Mouse (Mus musculus): ENCODE data around the gene Oasl2.
A peak's percentile ranks its signal among the peaks of the same experiment; 100 is the strongest.
"Not testable (repeated sequence)": the region's sequence is repeated elsewhere in the genome, so short reads cannot be mapped to it uniquely, and the experiment has no call there.

Oasl2 gene

GRCm38 (mm10) chr5:114896688-114897373, at the start of gene Oasl2:
Gene Oasl2, plus strand, starts transcription at chr5:114896936.
- DNase-seq: no peak

DNA sequence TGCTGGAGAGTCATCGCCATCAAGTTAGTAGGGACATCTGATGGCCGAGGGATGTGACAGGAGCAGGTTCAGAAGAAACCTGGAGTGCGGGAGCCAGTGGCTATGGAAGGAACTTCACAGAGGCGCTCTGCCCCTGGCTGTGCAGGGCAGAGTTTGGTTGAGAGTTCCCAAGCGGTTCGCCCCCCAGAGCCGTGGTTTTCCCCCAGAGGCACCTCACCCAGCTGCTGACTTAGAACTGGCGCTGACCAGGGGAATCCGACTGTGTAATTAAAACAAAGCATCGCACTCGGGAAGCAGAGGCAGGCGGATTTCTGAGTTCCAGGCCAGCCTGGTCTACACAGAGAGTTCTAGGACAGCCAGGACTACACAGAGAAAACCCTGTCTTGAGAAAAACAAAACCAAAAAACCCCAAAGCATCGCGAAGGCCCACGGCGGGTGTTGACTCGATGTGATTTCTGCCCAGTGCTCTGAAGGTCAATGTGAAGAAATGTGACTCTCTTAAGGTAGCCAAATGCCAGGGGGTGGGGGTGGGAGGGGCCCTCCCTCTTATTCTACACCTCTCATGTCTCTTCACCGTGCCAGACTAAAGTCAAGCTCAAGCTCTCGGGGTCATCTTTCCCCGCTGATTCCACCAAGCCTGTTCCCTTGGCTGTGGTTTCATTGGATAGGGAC, 45.0 kb upstream of the Oasl2 start:
- no peak for DNase-seq

- DNase-seq: not testable (repeated sequence)
Measured at GRCm38 (mm10) chr5:114853364-114853763, 43.4 kb upstream of the Oasl2 start, which contains the start of gene 4930519G04Rik. Gene 4930519G04Rik, plus strand, starts transcription at chr5:114853664.

GRCm38 (mm10) chr5:114858582-114858981, 38.2 kb upstream of the Oasl2 start, which contains the start of gene Gm9936:
Gene Gm9936, minus strand, starts transcription at chr5:114858682.
- no peak for DNase-seq

- DNase-seq: peak; percentile 88
Measured at GRCm38 (mm10) chr5:114859253-114859652, 37.5 kb upstream of the Oasl2 start.

- DNase-seq: no peak
Measured at GRCm38 (mm10) chr5:114861730-114862129, 35.0 kb upstream of the Oasl2 start.

GRCm38 (mm10) chr5:114864813-114865212, 31.9 kb upstream of the Oasl2 start:
- no peak for DNase-seq

DNA sequence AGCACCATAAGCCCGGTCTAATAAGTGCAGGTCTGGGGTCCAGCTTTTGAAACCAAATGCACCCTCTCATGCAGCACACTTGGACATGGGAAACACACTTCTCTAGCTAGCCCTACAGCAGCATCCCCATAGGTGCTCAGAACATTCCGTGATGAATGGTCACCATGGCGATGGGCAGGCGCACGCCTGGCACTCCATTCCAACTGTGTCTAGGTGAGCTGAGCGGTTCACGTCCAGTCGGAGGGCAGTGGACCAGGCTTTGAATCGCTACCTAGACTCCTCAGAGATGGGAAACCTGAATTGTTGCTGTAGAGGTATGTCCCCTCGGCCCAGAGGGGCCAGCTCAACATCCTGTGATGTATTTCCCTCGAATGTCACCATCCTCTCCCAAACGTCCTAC, 31.5 kb upstream of the Oasl2 start:
- DNase-seq: no peak

DNA sequence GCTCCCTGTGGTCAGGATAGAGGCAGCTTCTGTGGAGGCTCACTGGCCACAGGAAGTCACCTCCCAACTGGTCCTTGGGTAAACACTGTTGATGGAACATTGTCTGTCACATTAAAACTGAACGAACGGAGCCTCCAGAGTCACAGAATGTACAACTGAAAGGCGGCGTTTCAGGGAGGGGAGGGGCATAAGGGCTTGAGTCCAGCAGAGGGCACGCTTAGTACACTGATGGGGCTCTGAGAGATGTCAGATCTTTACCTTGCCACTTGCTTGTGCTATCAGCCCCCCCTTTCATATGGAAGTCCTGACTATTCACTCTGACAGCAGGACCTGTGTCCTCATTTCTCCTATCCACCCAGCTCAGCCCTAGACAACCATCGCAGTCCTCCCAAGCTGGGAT, 20.9 kb upstream of the Oasl2 start:
- peak; percentile 45 for DNase-seq

DNA sequence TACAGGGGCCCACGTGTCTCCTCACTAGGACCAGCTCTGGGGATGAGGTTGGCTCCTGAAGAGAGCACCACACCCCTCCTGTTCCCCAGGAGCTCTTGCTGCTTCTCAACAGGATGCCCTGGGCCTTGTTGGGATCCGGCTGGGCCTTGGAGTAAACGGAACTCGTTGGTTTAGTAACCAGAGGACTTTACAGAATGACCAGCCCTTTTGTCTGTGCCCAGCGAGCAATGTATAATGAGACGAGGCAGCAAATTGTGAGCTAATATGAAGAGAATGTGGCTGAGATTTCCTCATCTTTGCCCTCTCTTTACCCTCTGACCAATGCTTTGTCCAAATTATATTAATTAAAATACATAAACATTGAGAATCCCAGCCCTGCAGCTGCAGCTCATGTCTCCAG, 20.4 kb upstream of the Oasl2 start:
- DNase-seq: no peak

DNA sequence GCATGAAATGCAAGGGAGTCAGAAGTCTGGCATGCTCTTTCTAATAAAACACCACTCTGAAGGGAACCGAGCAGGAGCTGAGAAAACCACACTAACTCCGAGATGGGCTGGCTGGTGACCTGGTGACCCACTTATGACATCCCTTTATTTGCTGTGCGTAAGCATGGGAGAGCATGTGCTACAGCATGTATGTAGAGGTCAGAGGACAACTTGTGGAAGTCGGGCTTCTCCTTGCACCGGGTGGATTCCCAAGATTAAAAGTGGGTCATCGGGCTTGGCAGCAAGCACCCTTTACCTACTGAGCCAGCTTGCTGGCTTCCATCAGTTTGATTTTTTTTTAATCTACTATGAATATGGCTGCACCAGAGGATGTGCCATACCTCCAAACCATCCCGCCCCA, 19.2 kb upstream of the Oasl2 start:
- no peak for DNase-seq

DNA sequence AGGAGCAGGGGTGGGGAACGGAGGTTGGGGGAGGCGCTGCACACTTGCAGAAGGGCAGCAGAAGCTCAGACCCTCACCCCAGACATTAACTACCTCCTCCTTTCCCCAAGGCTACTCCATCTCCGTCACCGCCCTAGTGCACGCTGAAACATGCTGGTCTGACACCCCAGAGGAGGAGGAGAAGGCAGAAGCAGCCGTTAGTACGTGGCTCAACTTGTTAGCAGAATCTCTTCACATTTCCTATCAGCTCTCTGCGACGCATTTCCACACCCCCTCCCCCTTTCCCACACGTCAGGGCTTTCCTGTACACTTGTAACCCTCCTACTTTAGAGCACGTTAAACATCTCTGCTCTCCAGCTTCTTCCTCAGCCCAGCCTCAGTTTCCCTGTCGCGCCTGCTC, 17.3 kb upstream of the Oasl2 start:
- DNase-seq: no peak

GRCm38 (mm10) chr5:114882319-114882718, 14.4 kb upstream of the Oasl2 start:
- not testable (repeated sequence) for DNase-seq

GRCm38 (mm10) chr5:114883022-114883421, 13.7 kb upstream of the Oasl2 start:
- no peak for DNase-seq

GRCm38 (mm10) chr5:114886801-114887200, 9.9 kb upstream of the Oasl2 start:
- DNase-seq: no peak

GRCm38 (mm10) chr5:114888995-114889394, 7.7 kb upstream of the Oasl2 start:
- DNase-seq: no peak

DNA sequence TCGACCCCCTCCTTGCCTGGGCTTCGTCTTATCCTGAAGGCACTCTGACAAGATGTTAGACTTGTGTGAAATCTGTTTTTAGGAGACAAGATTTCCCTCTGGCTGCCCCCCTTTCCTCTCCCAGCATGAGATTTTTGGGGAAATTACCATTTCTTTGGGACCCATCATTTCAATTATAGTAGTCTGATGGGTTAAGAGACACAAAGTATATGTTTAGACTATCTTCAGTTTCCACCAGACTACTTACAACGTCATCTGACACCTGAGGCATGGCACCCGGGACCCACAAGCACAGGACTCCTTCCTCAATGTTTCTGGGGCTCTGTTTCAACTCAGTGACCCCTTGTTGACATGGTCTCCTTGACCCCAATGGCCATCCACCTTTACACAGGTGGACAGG, 1.2 kb upstream of the Oasl2 start:
- no peak for DNase-seq

GRCm38 (mm10) chr5:114897374-114897793, 648 bp downstream of the Oasl2 start:
- DNase-seq: no peak

- no peak for DNase-seq
Measured at GRCm38 (mm10) chr5:114898857-114899256, 2.1 kb downstream of the Oasl2 start.

DNA sequence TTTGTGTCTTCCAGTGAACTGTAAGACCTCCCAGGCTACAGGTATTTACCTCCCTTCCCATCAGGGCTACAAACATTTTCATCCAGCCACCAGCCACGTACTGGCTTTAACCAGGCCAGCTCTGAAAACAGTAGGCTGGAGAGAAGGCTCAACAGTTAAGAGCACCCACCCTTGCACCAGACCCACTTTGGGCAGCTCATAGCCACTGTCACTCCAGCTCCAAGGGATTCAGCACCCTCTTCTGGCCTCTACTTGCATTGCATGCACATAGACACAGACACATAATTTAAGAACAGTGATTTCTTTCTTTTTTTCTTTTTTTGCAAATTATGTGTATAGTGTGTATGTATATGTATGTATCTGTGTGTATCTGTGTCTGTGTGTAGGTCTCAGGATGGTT, 5.7 kb downstream of the Oasl2 start:
- DNase-seq: peak; percentile 69

- peak; percentile 28 for DNase-seq
Measured at GRCm38 (mm10) chr5:114908598-114909305, 12.0 kb downstream of the Oasl2 start.

DNA sequence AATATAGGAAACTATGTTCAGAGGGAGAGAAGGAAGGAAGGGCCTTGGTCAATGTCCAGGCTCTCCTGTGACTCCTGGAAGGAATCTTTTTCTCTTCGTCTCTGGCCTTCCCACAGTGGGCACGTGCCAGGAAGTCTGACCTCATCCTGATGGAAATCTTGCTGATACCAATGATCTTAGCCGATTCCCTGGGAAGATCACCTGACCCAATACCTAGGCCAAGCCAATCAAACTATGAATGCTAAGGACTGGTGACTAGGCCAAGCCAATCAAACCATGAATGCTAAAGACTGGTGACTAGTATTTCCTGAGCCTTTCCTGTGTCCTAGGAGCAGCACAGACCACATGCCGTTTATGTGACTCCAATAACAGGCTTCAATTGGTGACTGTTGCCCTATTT, 16.9 kb downstream of the Oasl2 start:
- DNase-seq: no peak

- peak; percentile 11 for DNase-seq
Measured at GRCm38 (mm10) chr5:114914855-114915254, 18.1 kb downstream of the Oasl2 start.

DNA sequence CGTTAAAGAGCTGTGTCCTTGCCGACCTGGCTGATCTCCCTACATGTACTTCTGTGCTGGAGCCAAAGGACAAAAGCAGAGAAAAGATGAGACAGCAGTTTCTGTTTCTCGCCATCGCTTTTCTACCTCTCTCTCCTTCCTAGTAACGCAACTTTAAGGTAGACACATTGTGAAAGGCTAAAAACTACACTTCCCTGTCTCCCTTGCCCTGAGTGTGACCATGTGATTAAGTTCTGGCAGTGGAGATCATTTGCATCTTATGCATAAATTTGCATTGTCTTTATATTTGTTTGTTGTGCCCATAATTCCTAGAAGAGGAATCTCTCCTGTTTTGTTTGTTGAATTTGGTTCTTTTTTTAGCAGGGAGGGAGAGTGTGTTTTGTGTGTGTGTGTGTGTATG, 19.1 kb downstream of the Oasl2 start:
- DNase-seq: no peak
